Mouse (Mus musculus) c-Kit-positive CD71-positive TER-119-positive erythroid progenitor cells, embryonic 14.5 days (primary cell): Measurements from ENCODE around the gene Glod4.

Experiments
- DNase-seq: peaks from one replicate; pipeline ENCODE4 v3.0.0-alpha.2; 2013; ENCODE audit warnings: low spot score

The Glod4 gene

DNA sequence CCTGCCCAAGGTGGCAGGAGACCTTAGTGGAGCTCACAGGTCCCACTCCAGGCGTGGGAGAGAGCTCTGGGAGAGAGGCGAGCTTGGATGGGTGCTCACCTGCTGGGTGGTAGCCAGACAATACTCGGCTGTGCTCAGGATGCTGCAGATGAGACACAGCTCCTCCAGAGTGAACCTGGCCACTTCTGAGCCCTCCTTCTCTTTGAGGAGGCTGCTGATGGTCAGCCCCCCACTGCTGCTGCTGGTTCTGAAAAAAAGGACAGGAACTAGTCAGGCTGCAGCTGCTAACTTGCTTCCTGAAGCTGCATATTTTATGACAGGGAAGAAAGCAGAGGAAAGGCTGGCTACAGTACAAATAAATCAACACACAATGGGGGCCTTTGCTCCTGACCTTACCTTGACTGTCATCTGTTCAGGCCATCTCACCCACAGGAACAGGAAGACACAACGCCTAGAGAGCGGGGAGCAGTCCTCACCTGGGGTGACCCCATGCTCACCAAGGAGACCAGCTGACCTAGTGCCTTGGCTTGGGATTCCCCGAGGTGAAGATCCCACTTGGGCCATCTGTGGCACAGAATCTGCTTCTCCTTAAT is 162.4 kb downstream of the Glod4 start:
- DNase-seq = no peak

DNA sequence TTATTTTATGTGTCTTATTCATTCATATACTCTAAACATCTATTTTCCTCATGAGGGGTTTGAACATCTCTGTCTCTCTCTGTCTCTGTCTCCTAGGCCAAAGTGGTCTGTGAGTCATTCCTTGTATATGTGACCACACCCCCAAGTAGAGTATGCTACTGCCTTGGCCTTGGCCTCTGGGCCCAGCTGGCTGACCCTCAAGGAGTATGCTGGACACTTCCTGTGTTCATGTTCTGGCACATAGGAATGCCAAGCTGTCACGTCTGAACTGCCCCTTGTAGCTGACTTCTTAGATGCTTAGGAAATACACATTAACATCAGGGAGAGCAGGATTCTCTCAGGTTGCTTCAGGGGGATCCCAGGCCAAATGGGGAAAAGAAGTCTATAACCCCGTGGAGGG is 163.2 kb downstream of the Glod4 start:
- DNase-seq = no peak

DNA sequence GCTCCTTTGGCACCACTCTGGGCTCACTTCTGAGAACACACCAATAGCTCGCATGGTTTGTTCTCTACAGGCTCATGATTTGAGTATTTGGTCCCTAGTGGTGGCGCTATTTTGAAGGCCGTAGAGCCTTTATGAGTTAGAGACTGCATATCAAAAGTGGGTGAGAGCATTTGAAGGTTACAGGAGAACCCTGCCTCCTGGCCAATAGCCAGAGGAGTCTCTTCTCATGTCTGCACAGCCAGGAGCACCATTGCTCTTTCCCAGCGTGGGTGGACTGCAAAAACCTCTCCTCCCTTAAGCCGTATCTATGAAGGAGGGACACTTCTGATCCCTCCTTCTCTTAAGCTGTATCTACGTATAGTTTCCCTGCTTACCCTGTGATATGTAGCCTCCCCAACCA is 166.2 kb downstream of the Glod4 start:
- no peak for DNase-seq

DNA sequence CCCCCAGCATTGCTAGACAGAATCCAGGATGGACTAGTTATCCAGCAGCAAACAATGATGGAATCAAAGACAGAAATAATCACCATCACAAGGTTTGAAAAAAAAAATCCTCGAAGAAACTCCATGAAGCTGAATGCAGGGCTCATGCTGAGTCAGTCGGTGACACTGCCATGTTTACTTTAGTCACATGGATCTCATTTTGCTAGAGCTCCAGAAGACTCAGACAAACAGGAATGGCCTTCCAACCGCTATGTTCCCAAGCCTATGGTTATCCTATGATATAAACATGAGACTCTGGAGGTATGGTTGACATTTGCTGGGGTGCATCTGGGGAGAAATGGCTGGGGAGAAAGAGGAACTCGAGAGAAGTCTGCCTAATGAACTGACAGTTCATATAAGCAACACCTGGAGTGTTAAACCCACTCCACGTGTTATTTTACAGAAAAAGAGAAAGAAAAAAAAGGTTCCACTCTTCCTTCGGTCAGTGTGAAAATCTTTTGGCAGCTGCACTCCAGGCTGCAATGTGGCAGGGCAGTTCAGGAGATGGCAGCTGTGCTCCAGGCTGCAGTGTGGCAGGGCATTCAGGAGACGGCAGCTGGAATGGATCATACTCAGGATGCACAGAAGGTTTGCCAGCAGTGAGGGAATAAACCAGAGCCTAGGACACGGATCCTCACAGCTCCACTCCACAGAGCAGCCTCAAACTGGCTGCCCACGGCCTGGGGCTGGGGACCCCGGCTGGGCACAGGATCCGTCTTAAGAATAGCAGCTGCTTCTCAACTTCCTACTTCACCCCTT is 169.0 kb downstream of the Glod4 start:
- no peak for DNase-seq
